Mouse (Mus musculus) forebrain, embryonic 15.5 days (tissue): ENCODE data around the gene Foxn4. TPM values are rescaled to one million over a fixed set of nuclear protein-coding genes. Genes with fewer than 3 reads are reported as not detected.

ENCODE experiments used
- ATAC-seq: fragments of 200-750 bp; cut with Nextera tagmentation; replicated peaks from 2 replicates; pipeline ENCODE4 v1.8.0; 2017; ENCODE audit warnings: mild to moderate bottlenecking, moderate TSS enrichment, moderate library complexity
- H3K27ac ChIP-seq: fragments of 300-500 bp; sonication (generic); replicated peaks from 2 replicates; pipeline ENCODE4 v1.5.1; 2015; ENCODE audit warnings: mild to moderate bottlenecking, inconsistent platforms
- H3K27me3 ChIP-seq: fragments of 300-500 bp; sonication (generic); 2 replicates; pipeline ENCODE4 v1.6.1; 2015; ENCODE audit warnings: inconsistent platforms
- H3K36me3 ChIP-seq: fragments of 300-500 bp; sonication (generic); 2 replicates; pipeline ENCODE4 v1.6.1; 2015; ENCODE audit warnings: mild to moderate bottlenecking, inconsistent platforms
- H3K4me1 ChIP-seq: fragments of 300-500 bp; sonication (generic); 2 replicates; pipeline ENCODE4 v1.6.1; 2015; ENCODE audit warnings: inconsistent platforms
- H3K4me2 ChIP-seq: fragments of 300-500 bp; sonication (generic); replicated peaks from 2 replicates; pipeline ENCODE4 v1.6.1; 2015; ENCODE audit warnings: mild to moderate bottlenecking, inconsistent platforms
- H3K4me3 ChIP-seq: fragments of 300-500 bp; sonication (generic); 2 replicates; pipeline ENCODE4 v1.5.1; 2015; ENCODE audit warnings: mild to moderate bottlenecking, inconsistent platforms
- H3K9ac ChIP-seq: fragments of 300-500 bp; sonication (generic); replicated peaks from 2 replicates; pipeline ENCODE4 v1.6.1; 2015; ENCODE audit warnings: mild to moderate bottlenecking, inconsistent platforms
- H3K9me3 ChIP-seq: fragments of 300-500 bp; sonication (generic); 2 replicates; pipeline ENCODE4 v1.6.1; 2016; ENCODE audit warnings: inconsistent platforms
- WGBS: fragments of 180-500 bp; shearing (Covaris S2); methylation state at CpG from one replicate; pipeline ENCODE4 v1.1.7; 2015; ENCODE audit warnings: mixed read lengths; 5-methylcytosine and 5-hydroxymethylcytosine counted together
- polyA plus RNA-seq: library from polyadenylated mRNA; unstranded; fragments of >200 nt; fragmentation: Nextera tagmentation; extraction: Ambion mirVana; gene quantifications from 2 replicates; pipeline ENCODE4 v1.2.1, GENCODE M21; 2015

Gene Foxn4
- polyA plus RNA-seq, 1 experiment from 2014 or later, result 0.56 TPM

DNA sequence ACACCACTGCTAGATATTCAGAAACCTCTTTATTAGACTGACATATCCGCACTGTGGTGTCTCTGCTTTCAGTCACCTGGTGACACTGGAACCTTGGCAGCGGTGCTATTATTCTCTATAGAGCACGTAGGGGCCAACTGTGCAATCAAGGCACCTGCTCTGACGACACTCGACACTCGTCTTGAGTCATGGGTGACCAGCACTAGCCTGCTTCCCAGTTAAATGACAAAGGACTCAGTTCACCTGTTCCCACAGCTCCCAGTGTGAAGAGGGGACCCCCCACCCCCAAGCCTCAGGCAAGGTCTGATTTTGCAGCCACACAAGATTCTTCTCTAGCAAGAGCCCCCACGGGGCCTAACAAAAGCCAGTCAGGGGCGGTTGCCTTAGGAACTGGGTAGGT, 1.7 kb upstream of the Foxn4 start:
- H3K9me3 ChIP-seq, result no peaks in the 10 kb centered on the region
- no peak overlapping the region for H3K4me2 ChIP-seq
- no peak overlapping the region for H3K4me3 ChIP-seq
- no peak overlapping the region for H3K9ac ChIP-seq
- no peak overlapping the region for H3K27ac ChIP-seq
- no peak for ATAC-seq
- peaks cover 83% of the 10 kb centered on the region for H3K27me3 ChIP-seq
- peaks cover 29% of the 10 kb centered on the region for H3K4me1 ChIP-seq
- H3K36me3 ChIP-seq, result no peaks in the 10 kb centered on the region
- WGBS, result 5% methylated on average over 8 of the region's 8 CpGs

GRCm38 (mm10) chr5:114269984-114270383, 3.6 kb downstream of the Foxn4 start:
- Histone ChIP-seq H3K4me3 (no peak overlapping the region), H3K27ac (no peak overlapping the region), H3K4me1 (peaks cover 27% of the 10 kb centered on the region), H3K27me3 (peaks cover 52% of the 10 kb centered on the region), H3K9ac (no peak overlapping the region), H3K9me3 (no peaks in the 10 kb centered on the region), H3K4me2 (no peak overlapping the region), H3K36me3 (no peaks in the 10 kb centered on the region)
- 20% methylated on average over 12 of the region's 12 CpGs for WGBS
- no peak for ATAC-seq

DNA sequence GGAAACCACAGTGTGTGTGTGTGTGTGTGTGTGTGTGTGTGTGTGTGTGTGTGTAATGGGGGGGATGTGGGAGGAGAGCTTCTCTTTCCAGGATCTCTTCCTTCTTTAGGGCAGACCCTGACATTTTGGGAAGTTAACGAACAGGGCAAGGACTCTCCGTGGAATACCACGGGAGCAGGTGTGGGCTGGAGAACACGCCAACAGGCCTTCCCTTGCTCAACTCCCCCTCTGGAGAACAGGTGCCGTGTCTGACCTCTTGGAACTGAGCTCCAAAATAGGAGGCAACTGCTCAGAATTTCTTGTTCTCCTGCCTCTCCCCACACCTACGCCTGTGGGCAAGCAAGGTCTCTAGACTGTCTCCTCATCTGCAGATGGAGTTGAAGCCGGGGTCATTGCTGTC, 4.1 kb downstream of the Foxn4 start:
- peaks cover 48% of the 10 kb centered on the region for H3K27me3 ChIP-seq
- no peak overlapping the region for H3K27ac ChIP-seq
- H3K4me2 ChIP-seq, result no peak overlapping the region
- WGBS, result 64% methylated on average over 7 of the region's 7 CpGs
- peaks cover 24% of the 10 kb centered on the region for H3K4me1 ChIP-seq
- no peak for ATAC-seq
- no peak overlapping the region for H3K9ac ChIP-seq
- H3K4me3 ChIP-seq, result no peak overlapping the region
- no peaks in the 10 kb centered on the region for H3K9me3 ChIP-seq
- H3K36me3 ChIP-seq, result no peaks in the 10 kb centered on the region

DNA sequence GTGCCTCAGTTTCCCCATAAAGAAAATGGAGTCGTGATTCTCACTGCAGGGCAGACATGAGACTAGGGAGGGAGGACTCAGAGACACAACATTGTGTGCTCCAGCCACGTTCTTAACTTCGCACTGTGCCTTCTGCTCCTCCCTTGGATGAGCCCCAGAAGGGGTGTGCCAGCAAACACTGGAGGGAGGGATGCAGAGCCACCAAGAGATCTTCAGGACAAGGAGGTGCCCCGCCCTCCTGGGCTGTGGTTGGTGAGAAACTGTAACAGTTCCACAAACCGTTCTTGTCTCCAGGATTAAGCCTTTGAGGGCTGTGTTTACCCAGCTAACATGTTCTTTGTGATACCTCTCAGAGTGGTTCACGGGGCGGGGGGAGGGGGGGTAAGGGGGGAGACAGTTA, 5.0 kb downstream of the Foxn4 start:
- H3K4me3 ChIP-seq, result no peak overlapping the region
- peaks cover 16% of the 10 kb centered on the region for H3K4me1 ChIP-seq
- H3K9ac ChIP-seq, result no peak overlapping the region
- H3K27me3 ChIP-seq, result peaks cover 39% of the 10 kb centered on the region
- no peaks in the 10 kb centered on the region for H3K36me3 ChIP-seq
- H3K4me2 ChIP-seq, result no peak overlapping the region
- ATAC-seq, result no peak; the same call in 1 of the 2 replicates
- 33% methylated on average over 7 of the region's 7 CpGs for WGBS
- no peak overlapping the region for H3K27ac ChIP-seq
- no peaks in the 10 kb centered on the region for H3K9me3 ChIP-seq

DNA sequence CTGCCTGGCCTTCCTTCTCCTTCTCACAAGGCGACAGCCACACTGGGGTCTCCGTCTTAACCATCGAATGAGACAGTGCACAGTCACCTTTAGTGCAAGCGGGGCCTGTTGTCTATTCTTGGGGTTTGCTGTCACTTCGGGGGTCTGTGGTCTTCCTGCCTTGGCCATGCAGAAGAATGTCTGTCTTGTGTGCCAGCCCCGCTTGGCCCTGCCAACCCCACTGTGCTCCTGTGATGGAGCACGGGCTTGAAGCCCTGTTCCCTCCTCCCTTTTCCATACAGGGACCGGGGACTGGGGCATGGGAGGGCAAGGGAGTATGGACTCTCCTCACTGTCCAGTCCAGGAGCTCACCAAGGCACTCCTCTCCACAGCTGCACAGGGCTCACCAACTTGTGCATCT, 8.8 kb downstream of the Foxn4 start:
- H3K27ac ChIP-seq, result no peak overlapping the region
- no peak for ATAC-seq
- H3K9me3 ChIP-seq, result no peaks in the 10 kb centered on the region
- 0 out of 2 replicates have a peak, but pooled peaks cover 4% of the 10 kb centered on the region for H3K27me3 ChIP-seq
- no peak overlapping the region for H3K9ac ChIP-seq
- peaks cover 11% of the 10 kb centered on the region for H3K4me1 ChIP-seq
- no peak overlapping the region for H3K4me2 ChIP-seq
- H3K36me3 ChIP-seq, result no peaks in the 10 kb centered on the region
- 84% methylated on average over 8 of the region's 8 CpGs for WGBS
- no peak overlapping the region for H3K4me3 ChIP-seq

GRCm38 (mm10) chr5:114264030-114264459, 9.6 kb downstream of the Foxn4 start:
- WGBS, result 52% methylated on average over 8 of the region's 8 CpGs
- Histone ChIP-seq H3K9ac (no peak overlapping the region), H3K9me3 (no peaks in the 10 kb centered on the region), H3K4me1 (peaks cover 8% of the 10 kb centered on the region), H3K4me3 (no peak overlapping the region), H3K27ac (no peak overlapping the region), H3K4me2 (no peak overlapping the region), H3K36me3 (no peaks in the 10 kb centered on the region), H3K27me3 (0 out of 2 replicates have a peak, but pooled peaks cover 4% of the 10 kb centered on the region)
- ATAC-seq, result peak; percentile 60

- H3K4me2 ChIP-seq, result no peak overlapping the region
- no peaks in the 10 kb centered on the region for H3K9me3 ChIP-seq
- no peaks in the 10 kb centered on the region for H3K27me3 ChIP-seq
- H3K4me3 ChIP-seq, result no peak overlapping the region
- H3K4me1 ChIP-seq, result no peaks in the 10 kb centered on the region
- no peak overlapping the region for H3K27ac ChIP-seq
- no peak overlapping the region for H3K9ac ChIP-seq
- no peaks in the 10 kb centered on the region for H3K36me3 ChIP-seq
- no peak for ATAC-seq
Observed at GRCm38 (mm10) chr5:114261494-114261893, 12.1 kb downstream of the Foxn4 start.

DNA sequence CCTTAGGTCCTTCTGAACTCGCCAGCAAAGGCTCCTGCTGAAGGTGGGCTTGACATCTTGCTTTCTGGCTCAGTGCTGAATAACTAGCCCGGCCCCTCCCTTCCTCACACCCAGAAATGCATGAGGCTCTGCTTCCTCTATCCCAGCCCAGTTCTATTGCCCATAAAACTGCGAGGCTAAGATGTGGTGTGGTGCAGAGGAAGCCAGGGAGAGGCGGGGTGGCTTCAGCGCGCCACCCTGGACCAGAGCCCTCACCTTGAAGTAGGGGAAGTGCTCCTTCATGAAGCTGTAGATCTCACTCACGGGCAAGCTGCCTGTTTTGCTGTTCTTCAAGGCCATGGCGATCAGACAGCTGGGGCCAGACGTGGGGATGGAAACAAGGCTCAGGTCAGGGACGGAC, 14.1 kb downstream of the Foxn4 start:
- Histone ChIP-seq H3K9me3 (no peaks in the 10 kb centered on the region), H3K36me3 (no peaks in the 10 kb centered on the region), H3K27me3 (no peaks in the 10 kb centered on the region), H3K4me1 (no peaks in the 10 kb centered on the region), H3K4me2 (no peak overlapping the region), H3K9ac (no peak overlapping the region), H3K27ac (no peak overlapping the region), H3K4me3 (no peak overlapping the region)
- WGBS, result 86% methylated on average over 10 of the region's 10 CpGs
- ATAC-seq, result no peak

DNA sequence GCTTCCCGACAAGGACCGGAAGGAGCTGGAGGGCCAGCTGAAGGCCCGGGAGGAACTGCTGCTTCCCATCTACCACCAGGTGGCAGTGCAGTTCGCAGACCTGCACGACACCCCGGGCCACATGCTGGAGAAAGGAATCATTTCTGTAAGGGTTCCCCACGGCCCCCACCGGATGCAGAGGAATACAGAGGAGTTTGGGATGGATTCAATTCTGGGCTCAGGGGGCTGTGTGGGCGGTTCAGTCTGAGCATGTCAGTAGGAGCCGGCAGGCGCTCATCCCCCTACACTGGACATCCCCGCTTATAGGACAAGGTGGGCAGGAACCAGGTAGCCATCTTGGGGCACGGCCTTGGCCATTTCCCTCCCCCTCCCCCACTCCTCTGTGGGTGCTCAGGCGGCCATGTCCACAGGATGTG, 25.4 kb downstream of the Foxn4 start:
- Histone ChIP-seq H3K4me2 (peak overlapping the region; percentile 30), H3K36me3 (no peaks in the 10 kb centered on the region), H3K27ac (no peak overlapping the region), H3K4me1 (peaks cover 5% of the 10 kb centered on the region; the same call in 1 of the 2 replicates), H3K9me3 (no peaks in the 10 kb centered on the region), H3K9ac (0 out of 2 replicates have a peak overlapping the region, but pooled peaks have one; percentile 2), H3K27me3 (no peaks in the 10 kb centered on the region), H3K4me3 (no peak overlapping the region)
- WGBS, result 18% methylated on average over 14 of the region's 14 CpGs
- peak; percentile 76 for ATAC-seq

DNA sequence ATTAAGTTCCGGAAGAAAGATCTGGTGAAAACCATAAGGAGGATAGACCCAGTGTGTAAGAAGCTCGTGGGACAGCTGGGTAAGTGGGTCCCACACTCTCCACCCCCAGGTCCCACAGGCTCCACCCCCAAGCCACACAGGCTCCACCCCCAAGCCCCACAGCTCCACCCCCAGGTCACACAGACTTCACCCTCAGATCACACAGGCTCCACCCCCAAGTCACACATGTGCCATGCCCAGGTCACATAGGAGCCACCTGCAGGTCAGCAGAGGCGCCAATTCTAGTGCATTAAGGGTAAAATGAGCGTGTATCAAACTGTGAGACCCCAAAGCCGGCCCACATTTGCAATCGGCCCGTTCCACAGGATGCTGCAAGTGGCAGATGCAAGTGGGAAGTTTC, 27.1 kb downstream of the Foxn4 start:
- Histone ChIP-seq H3K36me3 (no peaks in the 10 kb centered on the region), H3K4me1 (peaks cover 5% of the 10 kb centered on the region; the same call in 1 of the 2 replicates), H3K9ac (no peak overlapping the region), H3K4me3 (no peak overlapping the region), H3K4me2 (no peak overlapping the region), H3K27ac (no peak overlapping the region), H3K27me3 (no peaks in the 10 kb centered on the region), H3K9me3 (no peaks in the 10 kb centered on the region)
- ATAC-seq, result no peak
- WGBS, result 79% methylated on average over 7 of the region's 7 CpGs

DNA sequence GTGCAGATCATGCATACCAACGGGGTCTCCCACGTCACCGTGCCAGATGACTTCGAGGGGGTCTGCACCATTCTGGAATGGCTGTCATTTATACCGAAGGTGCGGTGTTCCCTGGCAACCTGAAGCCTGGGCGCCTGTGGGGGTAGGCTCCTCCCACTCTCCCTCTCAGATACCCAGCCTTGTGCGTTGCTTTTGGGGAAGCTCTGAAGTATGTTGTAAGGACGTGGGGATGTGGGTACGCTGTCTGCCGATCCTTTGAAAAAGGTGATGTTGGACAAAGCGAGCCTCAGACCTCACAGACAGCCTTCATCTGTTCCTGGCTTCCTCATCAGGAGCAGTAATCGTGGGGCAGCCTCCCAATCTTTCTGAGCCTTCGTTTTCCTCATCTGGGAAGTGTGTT, 33.9 kb downstream of the Foxn4 start:
- Histone ChIP-seq H3K27me3 (no peaks in the 10 kb centered on the region), H3K27ac (no peak overlapping the region), H3K9me3 (no peaks in the 10 kb centered on the region), H3K4me3 (no peak overlapping the region), H3K9ac (no peak overlapping the region), H3K36me3 (no peaks in the 10 kb centered on the region), H3K4me1 (no peaks in the 10 kb centered on the region), H3K4me2 (no peak overlapping the region)
- no peak for ATAC-seq
- 48% methylated on average over 14 of the region's 14 CpGs for WGBS

GRCm38 (mm10) chr5:114238924-114239323, 34.7 kb downstream of the Foxn4 start:
- 39% methylated on average over 7 of the region's 7 CpGs for WGBS
- Histone ChIP-seq H3K36me3 (no peaks in the 10 kb centered on the region), H3K27me3 (no peaks in the 10 kb centered on the region), H3K9ac (no peak overlapping the region), H3K4me3 (no peak overlapping the region), H3K27ac (no peak overlapping the region), H3K4me2 (no peak overlapping the region), H3K9me3 (no peaks in the 10 kb centered on the region), H3K4me1 (no peaks in the 10 kb centered on the region)
- ATAC-seq, result no peak

DNA sequence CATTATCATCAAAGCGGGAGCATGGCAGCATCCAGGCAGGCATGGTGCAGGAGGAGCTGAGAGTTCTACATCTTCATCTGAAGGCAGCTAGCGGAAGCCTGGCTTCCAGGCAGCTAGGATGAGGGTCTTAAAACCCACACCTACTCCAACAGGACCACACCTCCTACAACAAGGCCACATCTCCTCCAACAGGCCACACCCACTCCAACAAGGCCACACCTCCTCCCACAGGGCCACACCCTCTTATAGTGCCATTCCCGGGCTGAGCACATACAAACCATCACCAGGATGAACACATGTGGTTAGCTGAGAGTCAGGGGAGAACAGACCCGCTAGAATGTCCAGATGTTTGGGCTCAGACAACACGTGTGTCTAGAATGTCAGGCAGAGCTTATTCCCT, 44.7 kb downstream of the Foxn4 start:
- H3K9ac ChIP-seq, result no peak overlapping the region
- 87% methylated on average over 5 of the region's 5 CpGs for WGBS
- no peak for ATAC-seq

More for the DNA sequence above, 44.7 kb downstream of the Foxn4 start:
- Histone ChIP-seq H3K27ac (no peak overlapping the region), H3K4me1 (no peaks in the 10 kb centered on the region), H3K4me2 (no peak overlapping the region), H3K4me3 (no peak overlapping the region), H3K9me3 (0 out of 2 replicates have a peak, but pooled peaks cover 8% of the 10 kb centered on the region), H3K27me3 (no peaks in the 10 kb centered on the region), H3K36me3 (no peaks in the 10 kb centered on the region)
